Mouse (Mus musculus): ENCODE data around the gene Gm37240.

Gm37240 gene

GRCm38 (mm10) chr3:85020137-85020536 lies 867.2 kb downstream of the Gm37240 start:
- no peak for DNase-seq

- DNase-seq = no peak
Measured at GRCm38 (mm10) chr3:85015667-85016066, 871.7 kb downstream of the Gm37240 start.

DNA sequence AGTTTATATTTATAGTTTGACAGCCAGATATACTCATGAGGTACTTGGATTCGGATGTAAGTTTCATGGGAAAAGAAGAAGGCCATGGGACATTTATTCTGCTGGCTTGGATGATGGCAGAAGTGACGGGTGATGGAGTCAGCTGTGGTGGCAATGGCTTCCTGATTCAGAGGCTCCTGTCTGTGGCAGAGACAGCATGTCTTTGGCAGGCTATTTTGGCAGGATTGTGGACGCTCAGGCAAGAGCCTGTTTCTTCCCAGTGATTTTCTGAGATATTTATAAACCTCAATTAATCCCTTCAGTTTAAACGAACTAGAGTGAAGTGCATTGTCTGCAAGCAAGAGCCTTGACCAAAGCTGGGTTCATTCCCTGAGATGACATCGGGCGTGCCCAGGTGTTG lies 874.4 kb downstream of the Gm37240 start:
- DNase-seq = no peak

DNA sequence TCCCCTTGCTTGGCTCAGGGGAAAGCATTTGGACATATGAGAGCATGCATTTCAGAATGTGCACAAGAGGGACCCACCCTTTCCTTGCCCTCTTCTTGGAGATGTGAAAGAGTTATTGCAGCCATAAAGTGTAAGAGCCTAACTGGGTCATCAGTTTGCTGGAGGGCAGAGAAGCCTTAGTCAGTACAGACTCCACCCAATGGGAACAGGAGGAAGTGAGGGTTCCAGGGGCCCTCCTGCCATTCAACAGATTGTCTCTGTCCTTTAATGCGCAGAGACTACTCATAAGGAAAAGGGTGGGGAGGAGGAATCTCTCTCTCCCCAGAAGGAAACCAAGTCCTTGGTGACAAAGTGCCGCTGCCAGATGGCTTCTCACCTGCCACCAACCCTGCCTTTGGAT lies 882.1 kb downstream of the Gm37240 start:
- no peak for DNase-seq

GRCm38 (mm10) chr3:84988880-84989279 lies 898.4 kb downstream of the Gm37240 start:
- no peak for DNase-seq

GRCm38 (mm10) chr3:84985121-84985625 lies 902.1 kb downstream of the Gm37240 start:
- no peak for DNase-seq

GRCm38 (mm10) chr3:84982688-84983087 lies 904.6 kb downstream of the Gm37240 start:
- DNase-seq = no peak

GRCm38 (mm10) chr3:84980158-84980557 lies 907.2 kb downstream of the Gm37240 start:
- DNase-seq = no peak

DNA sequence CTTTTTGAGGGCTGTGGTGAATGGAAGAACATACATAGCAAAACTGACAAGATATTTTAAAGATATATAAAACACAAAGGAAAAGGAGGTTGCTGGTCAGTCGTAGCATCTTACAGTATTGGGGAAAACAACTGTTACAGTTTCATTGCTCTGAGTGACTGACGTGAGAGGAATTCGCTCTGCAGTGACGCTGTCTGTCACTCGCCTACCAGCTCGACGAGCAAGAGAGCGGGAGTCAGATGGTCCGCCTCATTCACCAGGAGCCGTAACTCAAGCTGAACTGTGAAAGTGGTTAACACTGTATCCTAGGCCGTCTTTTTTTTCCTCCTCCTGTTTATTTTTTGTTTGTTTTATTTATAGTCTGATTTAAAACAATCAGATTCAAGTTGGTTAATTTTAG lies 908.6 kb downstream of the Gm37240 start:
- DNase-seq = no peak

DNA sequence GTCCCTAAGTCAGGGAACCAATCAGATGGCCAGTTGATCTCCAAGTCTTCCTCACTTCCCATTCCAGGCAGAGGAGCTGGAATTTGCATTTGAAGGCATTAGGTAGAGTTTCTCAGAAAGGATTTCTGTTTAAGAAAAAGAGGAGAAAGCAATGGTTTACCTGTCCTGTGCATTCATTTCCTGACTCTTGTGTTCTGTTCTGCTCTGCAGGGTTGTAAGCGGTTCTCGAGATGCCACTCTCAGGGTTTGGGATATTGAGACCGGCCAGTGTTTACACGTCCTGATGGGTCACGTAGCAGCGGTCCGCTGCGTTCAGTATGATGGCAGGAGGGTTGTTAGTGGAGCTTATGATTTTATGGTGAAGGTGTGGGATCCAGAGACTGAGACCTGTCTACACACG lies 913.1 kb downstream of the Gm37240 start:
- no peak for DNase-seq

DNA sequence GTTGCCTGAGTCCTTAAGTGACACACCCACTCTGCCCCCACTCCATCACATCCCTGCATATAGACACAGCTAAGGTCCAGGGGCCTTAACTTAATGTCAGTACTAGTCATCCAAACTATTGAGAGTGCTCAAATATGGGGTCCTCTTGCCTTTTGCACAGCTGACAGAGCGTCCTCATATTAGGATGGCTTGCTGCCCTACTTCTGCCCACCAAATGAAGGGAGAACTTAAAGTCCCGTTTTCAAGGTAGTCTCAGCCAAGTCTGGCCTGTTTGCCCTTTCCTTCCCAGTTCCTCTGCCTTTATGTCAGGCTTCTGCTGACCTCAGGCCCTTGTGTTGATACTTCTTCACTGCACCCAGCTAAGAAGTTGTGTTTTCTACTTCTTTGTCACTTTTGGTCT lies 914.4 kb downstream of the Gm37240 start:
- no peak for DNase-seq

DNA sequence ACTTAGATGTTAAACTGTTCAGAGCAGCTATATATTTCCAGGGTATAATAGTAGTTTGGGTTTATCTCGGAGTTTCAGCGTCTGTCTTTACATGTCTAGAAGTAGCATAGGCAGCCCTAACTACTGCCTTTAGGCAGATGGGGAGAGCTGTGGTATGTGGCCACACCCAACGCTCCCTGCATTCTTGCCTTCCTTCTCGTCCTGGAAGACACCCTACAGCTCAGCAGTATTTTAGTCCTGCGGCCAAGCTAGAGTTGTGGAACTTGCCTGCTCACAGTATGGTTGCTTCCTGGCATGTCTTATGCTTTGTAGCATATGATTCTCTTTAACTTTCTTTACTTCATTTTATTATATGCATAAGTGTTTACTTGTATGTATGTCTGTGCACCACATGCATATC lies 915.8 kb downstream of the Gm37240 start:
- no peak for DNase-seq

- no peak for DNase-seq
Measured at GRCm38 (mm10) chr3:84967364-84967763, 920.0 kb downstream of the Gm37240 start.

DNA sequence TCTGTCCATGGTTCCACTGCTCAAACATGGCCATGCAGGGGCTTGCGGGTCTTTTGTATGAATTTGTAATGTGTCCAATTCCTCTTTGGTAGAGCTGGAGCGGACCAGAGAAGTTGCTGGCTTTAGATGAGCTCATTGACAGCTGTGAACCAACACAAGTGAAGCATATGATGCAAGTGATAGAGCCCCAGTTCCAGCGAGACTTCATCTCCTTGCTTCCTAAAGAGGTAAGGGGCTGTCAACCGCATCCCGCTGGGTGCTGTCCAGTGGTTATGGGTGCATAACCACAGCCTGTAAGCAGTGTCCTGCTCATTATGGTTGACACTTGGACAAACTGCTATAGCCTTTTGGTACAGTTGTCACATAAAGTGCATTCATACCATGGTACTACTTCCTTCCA lies 922.2 kb downstream of the Gm37240 start:
- no peak for DNase-seq

GRCm38 (mm10) chr3:84955857-84956256 lies 931.5 kb downstream of the Gm37240 start:
- DNase-seq = no peak

GRCm38 (mm10) chr3:84955011-84955775 lies 932.1 kb downstream of the Gm37240 start:
- DNase-seq = no peak

DNA sequence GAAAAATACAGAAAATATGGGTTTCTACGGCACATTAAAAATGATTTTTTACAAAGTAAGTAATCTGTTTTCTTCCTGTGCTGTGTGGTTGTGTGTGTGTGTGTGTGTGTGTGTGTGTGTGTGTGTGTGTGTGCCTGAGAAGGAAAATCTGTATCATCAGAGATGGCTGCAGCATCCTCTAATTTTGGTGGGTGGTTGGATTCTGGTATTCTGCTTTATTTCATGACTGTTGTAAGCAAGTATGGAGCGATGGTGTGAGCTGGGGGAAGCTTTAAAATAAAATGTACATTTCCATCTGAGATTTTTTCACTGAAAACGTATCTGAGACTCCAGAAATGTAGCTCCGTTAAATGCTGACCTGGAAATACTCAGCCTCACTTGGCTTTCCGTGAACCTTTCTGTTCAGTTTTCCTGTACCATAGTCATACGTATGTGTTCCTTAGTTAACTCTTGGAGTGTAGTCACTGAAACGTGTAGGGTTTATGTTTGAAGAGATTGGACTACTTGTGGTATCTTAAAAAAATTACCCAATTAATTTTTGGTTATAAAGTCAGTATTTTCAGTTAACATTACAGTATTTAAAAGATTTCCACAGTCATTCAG lies 934.6 kb downstream of the Gm37240 start:
- DNase-seq = no peak

DNA sequence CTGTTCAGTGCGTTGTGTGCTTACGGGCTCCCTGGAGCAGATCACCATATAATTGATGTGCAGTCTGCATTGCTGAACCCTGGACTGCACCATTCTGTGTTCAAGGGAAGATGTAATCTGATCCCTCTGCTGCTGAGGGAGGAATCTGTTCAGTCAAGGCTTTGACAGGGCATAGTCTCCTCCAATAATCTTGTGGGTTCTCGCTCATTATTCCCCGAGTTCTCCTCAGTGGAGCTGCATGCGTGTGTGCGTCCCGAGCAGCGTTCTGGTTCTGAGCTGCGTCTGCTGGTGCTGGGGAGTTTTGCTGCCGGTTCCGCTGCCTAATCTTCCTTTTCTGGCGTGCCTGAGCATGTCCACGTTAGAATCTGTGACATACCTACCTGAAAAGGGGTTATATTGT lies 935.2 kb downstream of the Gm37240 start:
- no peak for DNase-seq

DNA sequence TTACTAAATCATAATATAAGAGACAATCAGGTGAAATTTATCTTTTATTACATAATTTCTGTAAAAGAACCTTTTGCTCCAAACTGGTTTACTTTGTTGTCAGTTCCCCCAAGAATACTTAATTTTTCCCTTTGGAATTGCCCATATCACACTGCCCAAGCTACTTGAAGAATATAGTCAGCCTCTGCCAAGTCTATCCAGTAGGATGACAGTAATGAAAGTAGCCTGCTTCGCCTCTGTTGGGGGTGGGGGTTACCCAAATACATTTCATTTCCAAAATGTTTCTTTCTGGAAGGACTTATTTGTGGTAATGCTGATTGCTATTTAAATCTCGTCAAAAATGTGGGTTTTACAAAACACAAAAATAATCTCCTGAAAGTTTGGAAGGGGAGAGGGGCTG lies 935.6 kb downstream of the Gm37240 start:
- DNase-seq = no peak

- no peak for DNase-seq
Measured at GRCm38 (mm10) chr3:84949387-84949786, 937.9 kb downstream of the Gm37240 start.

DNA sequence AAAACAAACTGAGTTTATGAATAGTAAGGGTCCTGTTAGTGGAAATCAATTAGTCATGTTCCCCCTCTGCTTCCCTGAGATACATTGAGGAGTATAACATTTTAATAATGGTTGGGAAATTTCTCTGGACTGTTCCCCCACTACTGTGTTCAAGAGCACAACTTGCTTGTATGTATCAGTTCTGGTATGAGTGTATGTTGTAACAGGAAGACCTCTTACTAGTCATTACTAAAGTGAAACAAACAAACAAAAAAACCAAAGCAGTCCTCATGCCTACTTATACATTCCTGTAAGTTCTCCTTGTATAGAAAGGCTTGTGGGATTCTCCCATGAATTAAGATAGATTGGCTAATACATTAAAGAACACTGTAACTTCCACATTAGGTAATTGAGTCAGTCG lies 940.9 kb downstream of the Gm37240 start:
- DNase-seq = no peak

DNA sequence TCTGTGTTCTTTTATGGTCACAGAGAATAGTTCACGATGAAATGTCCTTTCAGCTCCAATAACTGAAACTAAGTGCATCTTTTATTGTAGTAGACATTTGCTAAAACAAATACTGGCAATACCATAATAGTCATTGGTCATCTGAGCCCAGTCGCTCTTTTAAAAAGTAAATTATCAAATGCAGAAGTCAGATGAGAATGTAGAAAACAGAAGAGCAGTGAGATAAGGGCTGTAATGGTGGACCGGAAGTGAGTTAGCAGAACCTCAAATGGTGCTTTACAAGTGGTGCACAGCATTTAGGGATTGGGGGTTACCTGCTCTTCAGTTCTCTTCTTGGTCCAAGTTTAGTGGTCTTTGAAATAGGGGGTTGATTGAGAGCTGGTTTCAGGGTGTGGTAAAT lies 942.4 kb downstream of the Gm37240 start:
- DNase-seq = no peak

GRCm38 (mm10) chr3:84937360-84938355 lies 949.7 kb downstream of the Gm37240 start:
- no peak for DNase-seq

All from thymus, postnatal 36 days (tissue).